Mouse (Mus musculus): ENCODE results near the gene Gm13696. TPM values are rescaled to one million over a fixed set of nuclear protein-coding genes. Genes with fewer than 3 reads are reported as not detected.
"Not testable (repeated sequence)": the region's sequence is repeated elsewhere in the genome, so short reads cannot be mapped to it uniquely, and the experiment has no call there.

Gm13696 gene
- polyA plus RNA-seq (2016; fragmentation: Nextera tagmentation; extraction: Ambion mirVana): not detected in 2 replicates

DNA sequence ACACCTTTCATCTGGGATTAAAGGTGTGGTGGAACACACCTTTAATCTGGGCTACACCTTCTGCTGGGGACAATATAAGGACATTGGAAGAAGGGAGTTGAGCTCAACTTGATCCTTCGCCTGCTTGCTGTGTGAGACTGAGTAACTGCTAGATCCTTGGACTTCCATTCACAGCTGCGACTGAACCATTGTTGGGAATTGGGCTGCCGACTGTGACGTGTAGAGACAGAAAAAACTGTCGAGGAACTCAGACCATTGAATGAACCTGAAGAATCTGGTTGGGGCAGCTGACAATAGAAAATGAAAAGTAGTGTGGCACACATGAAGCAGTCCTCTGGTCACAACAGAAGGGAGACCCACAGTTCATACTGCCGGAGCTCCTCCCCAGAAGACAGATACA lies at the start of gene Gm13696:
Gene Gm13696 (plus strand): TSS at position 301 of the 400 bp plus-strand sequence.
- not testable (repeated sequence) for H3K27ac ChIP-seq; H3K9ac ChIP-seq; H3K4me3 ChIP-seq; H3K27me3 ChIP-seq (replicated peaks); H3K9me3 ChIP-seq (replicated peaks); H3K36me3 ChIP-seq; H3K4me1 ChIP-seq; H3K4me2 ChIP-seq; ATAC-seq
- WGBS (ENCODE audit: insufficient replicate concordance): no CpG with 5 or more reads among the region's 6 CpGs

DNA sequence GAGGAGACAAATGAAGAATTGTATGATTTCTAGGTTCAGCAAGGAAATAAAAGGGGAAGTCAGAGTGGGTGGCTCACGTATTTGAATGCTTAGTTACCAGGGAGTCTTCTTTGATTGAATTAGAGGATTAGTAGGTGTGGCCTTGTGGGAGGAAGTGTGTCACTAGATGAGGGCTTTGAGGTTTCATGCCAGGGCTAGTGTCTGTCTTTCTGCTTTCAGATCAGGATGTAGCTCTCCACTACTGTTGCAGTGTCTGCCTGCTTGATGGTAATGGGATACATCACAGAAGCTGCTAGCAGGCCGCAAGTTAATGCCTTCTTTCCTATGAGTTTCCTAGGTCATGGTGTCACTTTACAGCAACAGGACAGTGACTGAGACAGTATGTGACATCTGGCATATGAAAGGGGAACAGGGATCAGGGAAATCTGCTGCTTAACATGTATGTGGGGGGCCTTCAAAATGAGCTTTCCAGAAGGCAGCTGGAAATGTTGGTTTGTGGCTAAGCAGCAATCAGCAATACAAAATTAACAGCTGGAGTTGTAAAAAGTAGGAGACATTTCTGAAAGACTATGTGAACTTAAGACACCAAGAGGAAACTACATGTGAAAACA lies 43.3 kb upstream of the Gm13696 start:
- 16% methylated on average over 2 of the region's 2 CpGs for WGBS (ENCODE audit: insufficient replicate concordance)
- Histone ChIP-seq H3K9ac (no peak overlapping the region), H3K36me3 (no peaks in the 10 kb centered on the region), H3K27me3 (replicated peaks) (no peaks in the 10 kb centered on the region), H3K27ac (no peak overlapping the region), H3K4me1 (no peaks in the 10 kb centered on the region), H3K4me2 (no peak overlapping the region), H3K9me3 (replicated peaks) (no peaks in the 10 kb centered on the region), H3K4me3 (no peak overlapping the region)
- no peak for ATAC-seq

GRCm38 (mm10) chr2:83940931-83941361 lies 32.0 kb upstream of the Gm13696 start, which contains the start of gene Zswim2:
Zswim2 (minus strand) TSS chr2:83941228.
- peaks cover 5% of the 10 kb centered on the region; the same call in 1 of the 2 replicates for H3K4me1 ChIP-seq
- H3K4me2 ChIP-seq: peak within 1 kb of the TSS; percentile 50
- no peaks in the 10 kb centered on the region for H3K36me3 ChIP-seq
- H3K4me3 ChIP-seq: peak within 1 kb of the TSS; percentile 15
- no peak within 1 kb of the TSS for H3K9ac ChIP-seq
- H3K27ac ChIP-seq: no peak within 1 kb of the TSS
- H3K27me3 ChIP-seq (replicated peaks): 0 out of 2 replicates have a peak, but pooled peaks cover 4% of the 10 kb centered on the region
- under 1% methylated on average over 20 of the region's 20 CpGs for WGBS (ENCODE audit: insufficient replicate concordance)
- H3K9me3 ChIP-seq (replicated peaks): no peaks in the 10 kb centered on the region
- ATAC-seq: peak; percentile 40

GRCm38 (mm10) chr2:83941378-83941777 lies 31.5 kb upstream of the Gm13696 start:
- WGBS (ENCODE audit: insufficient replicate concordance): 18% methylated on average over 3 of the region's 3 CpGs
- no peak for ATAC-seq
- Histone ChIP-seq H3K36me3 (no peaks in the 10 kb centered on the region), H3K9me3 (replicated peaks) (no peaks in the 10 kb centered on the region), H3K4me1 (peaks cover 5% of the 10 kb centered on the region; the same call in 1 of the 2 replicates), H3K4me3 (no peak overlapping the region; the same call in 1 of the 2 replicates), H3K27ac (no peak overlapping the region), H3K27me3 (replicated peaks) (0 out of 2 replicates have a peak, but pooled peaks cover 4% of the 10 kb centered on the region), H3K4me2 (peak overlapping the region; percentile 50), H3K9ac (no peak overlapping the region)

- H3K4me1 ChIP-seq: peaks cover 5% of the 10 kb centered on the region; the same call in 1 of the 2 replicates
- no peak overlapping the region for H3K4me2 ChIP-seq
- H3K9ac ChIP-seq: no peak overlapping the region
- H3K9me3 ChIP-seq (replicated peaks): no peaks in the 10 kb centered on the region
- no peaks in the 10 kb centered on the region for H3K36me3 ChIP-seq
- H3K27me3 ChIP-seq (replicated peaks): 0 out of 2 replicates have a peak, but pooled peaks cover 4% of the 10 kb centered on the region
- no peak overlapping the region for H3K4me3 ChIP-seq
- no peak overlapping the region for H3K27ac ChIP-seq
- ATAC-seq: no peak
- 13% methylated on average over 4 of the region's 4 CpGs for WGBS (ENCODE audit: insufficient replicate concordance)
Observed at GRCm38 (mm10) chr2:83941792-83942191, 31.1 kb upstream of the Gm13696 start.

DNA sequence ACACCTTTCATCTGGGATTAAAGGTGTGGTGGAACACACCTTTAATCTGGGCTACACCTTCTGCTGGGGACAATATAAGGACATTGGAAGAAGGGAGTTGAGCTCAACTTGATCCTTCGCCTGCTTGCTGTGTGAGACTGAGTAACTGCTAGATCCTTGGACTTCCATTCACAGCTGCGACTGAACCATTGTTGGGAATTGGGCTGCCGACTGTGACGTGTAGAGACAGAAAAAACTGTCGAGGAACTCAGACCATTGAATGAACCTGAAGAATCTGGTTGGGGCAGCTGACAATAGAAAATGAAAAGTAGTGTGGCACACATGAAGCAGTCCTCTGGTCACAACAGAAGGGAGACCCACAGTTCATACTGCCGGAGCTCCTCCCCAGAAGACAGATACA lies 17.5 kb upstream of the Gm13696 start, which contains the start of gene Gm13698:
Gene Gm13698 (plus strand): TSS at position 301 of the 400 bp plus-strand sequence.
- H3K27ac ChIP-seq; H3K4me2 ChIP-seq; H3K4me3 ChIP-seq; H3K36me3 ChIP-seq; H3K27me3 ChIP-seq (replicated peaks); H3K9me3 ChIP-seq (replicated peaks); H3K4me1 ChIP-seq; H3K9ac ChIP-seq; ATAC-seq: not testable (repeated sequence)
- no CpG with 5 or more reads among the region's 6 CpGs for WGBS (ENCODE audit: insufficient replicate concordance)

DNA sequence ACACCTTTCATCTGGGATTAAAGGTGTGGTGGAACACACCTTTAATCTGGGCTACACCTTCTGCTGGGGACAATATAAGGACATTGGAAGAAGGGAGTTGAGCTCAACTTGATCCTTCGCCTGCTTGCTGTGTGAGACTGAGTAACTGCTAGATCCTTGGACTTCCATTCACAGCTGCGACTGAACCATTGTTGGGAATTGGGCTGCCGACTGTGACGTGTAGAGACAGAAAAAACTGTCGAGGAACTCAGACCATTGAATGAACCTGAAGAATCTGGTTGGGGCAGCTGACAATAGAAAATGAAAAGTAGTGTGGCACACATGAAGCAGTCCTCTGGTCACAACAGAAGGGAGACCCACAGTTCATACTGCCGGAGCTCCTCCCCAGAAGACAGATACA lies 11.7 kb upstream of the Gm13696 start, which contains the start of gene Gm13693:
Gene Gm13693 (plus strand): TSS at position 301 of the 400 bp plus-strand sequence.
- not testable (repeated sequence) for H3K4me3 ChIP-seq; H3K4me1 ChIP-seq; H3K9me3 ChIP-seq (replicated peaks); ATAC-seq; H3K9ac ChIP-seq; H3K27me3 ChIP-seq (replicated peaks); H3K27ac ChIP-seq; H3K36me3 ChIP-seq; H3K4me2 ChIP-seq
- no CpG with 5 or more reads among the region's 6 CpGs for WGBS (ENCODE audit: insufficient replicate concordance)

DNA sequence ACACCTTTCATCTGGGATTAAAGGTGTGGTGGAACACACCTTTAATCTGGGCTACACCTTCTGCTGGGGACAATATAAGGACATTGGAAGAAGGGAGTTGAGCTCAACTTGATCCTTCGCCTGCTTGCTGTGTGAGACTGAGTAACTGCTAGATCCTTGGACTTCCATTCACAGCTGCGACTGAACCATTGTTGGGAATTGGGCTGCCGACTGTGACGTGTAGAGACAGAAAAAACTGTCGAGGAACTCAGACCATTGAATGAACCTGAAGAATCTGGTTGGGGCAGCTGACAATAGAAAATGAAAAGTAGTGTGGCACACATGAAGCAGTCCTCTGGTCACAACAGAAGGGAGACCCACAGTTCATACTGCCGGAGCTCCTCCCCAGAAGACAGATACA lies 5.9 kb upstream of the Gm13696 start, which contains the start of gene Gm13695:
Gene Gm13695 (plus strand): TSS at position 301 of the 400 bp plus-strand sequence.
- H3K9ac ChIP-seq; H3K36me3 ChIP-seq; H3K4me3 ChIP-seq; ATAC-seq; H3K4me1 ChIP-seq; H3K27me3 ChIP-seq (replicated peaks); H3K9me3 ChIP-seq (replicated peaks); H3K27ac ChIP-seq; H3K4me2 ChIP-seq: not testable (repeated sequence)
- no CpG with 5 or more reads among the region's 6 CpGs for WGBS (ENCODE audit: insufficient replicate concordance)

DNA sequence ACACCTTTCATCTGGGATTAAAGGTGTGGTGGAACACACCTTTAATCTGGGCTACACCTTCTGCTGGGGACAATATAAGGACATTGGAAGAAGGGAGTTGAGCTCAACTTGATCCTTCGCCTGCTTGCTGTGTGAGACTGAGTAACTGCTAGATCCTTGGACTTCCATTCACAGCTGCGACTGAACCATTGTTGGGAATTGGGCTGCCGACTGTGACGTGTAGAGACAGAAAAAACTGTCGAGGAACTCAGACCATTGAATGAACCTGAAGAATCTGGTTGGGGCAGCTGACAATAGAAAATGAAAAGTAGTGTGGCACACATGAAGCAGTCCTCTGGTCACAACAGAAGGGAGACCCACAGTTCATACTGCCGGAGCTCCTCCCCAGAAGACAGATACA lies 5.7 kb downstream of the Gm13696 start, which contains the start of gene Gm13694:
Gene Gm13694 (plus strand): TSS at position 301 of the 400 bp plus-strand sequence.
- not testable (repeated sequence) for H3K4me3 ChIP-seq; ATAC-seq; H3K9me3 ChIP-seq (replicated peaks); H3K4me2 ChIP-seq; H3K27me3 ChIP-seq (replicated peaks); H3K4me1 ChIP-seq; H3K36me3 ChIP-seq; H3K27ac ChIP-seq; H3K9ac ChIP-seq
- no CpG with 5 or more reads among the region's 6 CpGs for WGBS (ENCODE audit: insufficient replicate concordance)

DNA sequence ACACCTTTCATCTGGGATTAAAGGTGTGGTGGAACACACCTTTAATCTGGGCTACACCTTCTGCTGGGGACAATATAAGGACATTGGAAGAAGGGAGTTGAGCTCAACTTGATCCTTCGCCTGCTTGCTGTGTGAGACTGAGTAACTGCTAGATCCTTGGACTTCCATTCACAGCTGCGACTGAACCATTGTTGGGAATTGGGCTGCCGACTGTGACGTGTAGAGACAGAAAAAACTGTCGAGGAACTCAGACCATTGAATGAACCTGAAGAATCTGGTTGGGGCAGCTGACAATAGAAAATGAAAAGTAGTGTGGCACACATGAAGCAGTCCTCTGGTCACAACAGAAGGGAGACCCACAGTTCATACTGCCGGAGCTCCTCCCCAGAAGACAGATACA lies 11.5 kb downstream of the Gm13696 start, which contains the start of gene Gm13697:
Gene Gm13697 (plus strand): TSS at position 301 of the 400 bp plus-strand sequence.
- not testable (repeated sequence) for H3K4me2 ChIP-seq; H3K36me3 ChIP-seq; H3K27me3 ChIP-seq (replicated peaks); ATAC-seq; H3K4me3 ChIP-seq; H3K27ac ChIP-seq; H3K4me1 ChIP-seq; H3K9me3 ChIP-seq (replicated peaks); H3K9ac ChIP-seq
- WGBS (ENCODE audit: insufficient replicate concordance): no CpG with 5 or more reads among the region's 6 CpGs

- H3K9ac ChIP-seq, ATAC-seq: not testable (repeated sequence)
- WGBS (ENCODE audit: insufficient replicate concordance): no CpG with 5 or more reads among the region's 6 CpGs
Observed at GRCm38 (mm10) chr2:83990253-83990652, 17.3 kb downstream of the Gm13696 start, which contains the start of gene Gm13691. Gm13691 (plus strand) TSS chr2:83990553.

GRCm38 (mm10) chr2:83993639-83994255 lies 20.8 kb downstream of the Gm13696 start:
- H3K4me1 ChIP-seq; H3K4me3 ChIP-seq; H3K27ac ChIP-seq; H3K9me3 ChIP-seq (replicated peaks); H3K36me3 ChIP-seq; H3K27me3 ChIP-seq (replicated peaks); H3K9ac ChIP-seq: not testable (repeated sequence)
- peak; percentile 62; the same call in 1 of the 2 replicates for ATAC-seq
- peak overlapping the region; percentile 30 for H3K4me2 ChIP-seq
- WGBS (ENCODE audit: insufficient replicate concordance): 16% methylated on average over 8 of the region's 9 CpGs

More at GRCm38 (mm10) chr2:83990253-83990652, 17.3 kb downstream of the Gm13696 start, which contains the start of gene Gm13691:
- H3K4me2 ChIP-seq; H3K36me3 ChIP-seq; H3K9me3 ChIP-seq (replicated peaks); H3K4me3 ChIP-seq; H3K27ac ChIP-seq; H3K4me1 ChIP-seq; H3K27me3 ChIP-seq (replicated peaks): not testable (repeated sequence)
